Mouse (Mus musculus): ENCODE results near the gene Gpr137.

GRCm38 (mm10) chr19:6949951-6950350, 7.7 kb upstream of the Gpr137 start:
- TF ChIP-seq CTCF (IDR thresholded peaks at IDR 0.05; ENCODE audit: borderline replicate concordance, insufficient read depth, low read depth, low read length) = no peak
- TF ChIP-seq POLR2A (IDR thresholded peaks at IDR 0.05; ENCODE audit: borderline replicate concordance, insufficient read depth, low read length) = no peak

Measured in cerebellum, adult 2 months (tissue).